Mouse (Mus musculus) kidney, adult 2 months (tissue): Measurements from ENCODE around the gene Cabin1. TPM values are rescaled to one million over a fixed set of nuclear protein-coding genes. Genes with fewer than 3 reads are reported as not detected.

Experiments used
- DNase-seq: peaks from one replicate; pipeline ENCODE4 v3.0.0; 2021
- H3K27ac ChIP-seq: fragments of 200-500 bp; 2 replicates; pipeline ENCODE4 v1.5.1; 2012; ENCODE audit warnings: low read depth, low read length, control low read depth, inconsistent platforms; ENCODE audit not compliant: insufficient read depth
- H3K27me3 ChIP-seq: fragments of 200-500 bp; replicated peaks from 2 replicates; pipeline ENCODE4 v1.6.1; 2012; ENCODE audit warnings: mild to moderate bottlenecking, moderate library complexity, low read length, inconsistent platforms; ENCODE audit not compliant: control insufficient read depth, insufficient read depth
- H3K36me3 ChIP-seq: fragments of 200-500 bp; 2 replicates; pipeline ENCODE4 v1.6.1; 2012; ENCODE audit warnings: mild to moderate bottlenecking, moderate library complexity, low read length, inconsistent platforms; ENCODE audit not compliant: control insufficient read depth, insufficient read depth
- H3K4me1 ChIP-seq: fragments of 200-500 bp; 2 replicates; pipeline ENCODE4 v1.6.1; 2011; ENCODE audit warnings: low read length; ENCODE audit not compliant: control insufficient read depth, insufficient read depth
- H3K4me3 ChIP-seq: fragments of 200-500 bp; 2 replicates; pipeline ENCODE4 v1.5.1; 2011; ENCODE audit warnings: mild to moderate bottlenecking, low read depth, low read length, control low read depth; ENCODE audit not compliant: insufficient read depth
- CTCF ChIP-seq: fragments of 200-500 bp; conservative IDR thresholded peaks from 2 replicates; pipeline ENCODE4 v1.5.1; 2011; ENCODE audit warnings: low read depth, mild to moderate bottlenecking, control low read depth, low read length, moderate library complexity, mixed read lengths; ENCODE audit not compliant: insufficient read depth, insufficient read length
- POLR2A ChIP-seq: fragments of 200-500 bp; IDR thresholded peaks from one replicate; pipeline ENCODE4 v1.6.1; 2011; ENCODE audit warnings: low read depth, low read length, control low read depth
- WGBS: fragments of 180-500 bp; shearing (Covaris S2); methylation state at CpG from one replicate; pipeline ENCODE4 v1.1.7; 2018; 5-methylcytosine and 5-hydroxymethylcytosine counted together
- polyA plus RNA-seq: library from polyadenylated mRNA; depleted of rRNA; stranded (reverse); fragments of >200 nt; gene quantifications from 2 replicates; pipeline ENCODE4 v1.2.3, GENCODE M21; 2012

Gene Cabin1
- polyA plus RNA-seq, 1 experiment = 24.6 TPM

GRCm38 (mm10) chr10:75766856-75767255 lies 2.7 kb upstream of the Cabin1 start:
- H3K4me3 ChIP-seq = no peak overlapping the region
- no peak overlapping the region for H3K27ac ChIP-seq
- no peak for TF ChIP-seq CTCF
- no peak for TF ChIP-seq POLR2A
- peaks cover 5% of the 10 kb centered on the region; the same call in 1 of the 2 replicates for H3K4me1 ChIP-seq
- peak; percentile 84 for DNase-seq
- H3K36me3 ChIP-seq = no peaks in the 10 kb centered on the region
- H3K27me3 ChIP-seq = no peaks in the 10 kb centered on the region
- WGBS = 72% methylated on average over 6 of the region's 6 CpGs

GRCm38 (mm10) chr10:75764519-75765473 lies 655 bp upstream of the Cabin1 start:
- H3K27ac ChIP-seq = peak overlapping the region; percentile 25; the same call in 1 of the 2 replicates
- peaks cover 5% of the 10 kb centered on the region; the same call in 1 of the 2 replicates for H3K4me1 ChIP-seq
- DNase-seq = peak; percentile 69
- H3K36me3 ChIP-seq = no peaks in the 10 kb centered on the region
- peak; percentile 57 for TF ChIP-seq CTCF
- TF ChIP-seq POLR2A = no peak
- H3K4me3 ChIP-seq = peak overlapping the region; percentile 77
- H3K27me3 ChIP-seq = no peaks in the 10 kb centered on the region
- WGBS = 1% methylated on average over 27 of the region's 27 CpGs

- no peak for DNase-seq
- WGBS = 87% methylated on average over 3 of the region's 3 CpGs
- H3K36me3 ChIP-seq = no peaks in the 10 kb centered on the region
- H3K27me3 ChIP-seq = no peaks in the 10 kb centered on the region
- no peak overlapping the region for H3K27ac ChIP-seq
- peaks cover 5% of the 10 kb centered on the region; the same call in 1 of the 2 replicates for H3K4me1 ChIP-seq
- H3K4me3 ChIP-seq = no peak overlapping the region
- no peak for TF ChIP-seq CTCF
- no peak for TF ChIP-seq POLR2A
Observed at GRCm38 (mm10) chr10:75762413-75762812, 1.7 kb downstream of the Cabin1 start.

GRCm38 (mm10) chr10:75760311-75760710 lies 3.8 kb downstream of the Cabin1 start:
- no peaks in the 10 kb centered on the region for H3K36me3 ChIP-seq
- no peak overlapping the region for H3K27ac ChIP-seq
- 99% methylated on average over 3 of the region's 3 CpGs for WGBS
- DNase-seq = no peak
- peaks cover 5% of the 10 kb centered on the region; the same call in 1 of the 2 replicates for H3K4me1 ChIP-seq
- no peak overlapping the region for H3K4me3 ChIP-seq
- no peaks in the 10 kb centered on the region for H3K27me3 ChIP-seq
- TF ChIP-seq POLR2A = no peak
- TF ChIP-seq CTCF = no peak

- no peaks in the 10 kb centered on the region for H3K27me3 ChIP-seq
- DNase-seq = no peak
- no peak for TF ChIP-seq POLR2A
- TF ChIP-seq CTCF = no peak
- H3K4me1 ChIP-seq = no peaks in the 10 kb centered on the region
- H3K4me3 ChIP-seq = no peak overlapping the region
- H3K36me3 ChIP-seq = no peaks in the 10 kb centered on the region; the same call in 1 of the 2 replicates
- 86% methylated on average over 11 of the region's 11 CpGs for WGBS
- H3K27ac ChIP-seq = no peak overlapping the region
Observed at GRCm38 (mm10) chr10:75756719-75757118, 7.4 kb downstream of the Cabin1 start.

GRCm38 (mm10) chr10:75744017-75744416 lies 20.1 kb downstream of the Cabin1 start:
- Histone ChIP-seq H3K4me3 (no peak overlapping the region), H3K27ac (no peak overlapping the region), H3K36me3 (peaks cover 1% of the 10 kb centered on the region; the same call in 1 of the 2 replicates), H3K27me3 (no peaks in the 10 kb centered on the region), H3K4me1 (no peaks in the 10 kb centered on the region)
- WGBS = 40% methylated on average over 3 of the region's 3 CpGs
- TF ChIP-seq CTCF (peak; percentile 96), POLR2A (no peak)
- DNase-seq = peak; percentile 81

GRCm38 (mm10) chr10:75743369-75743768 lies 20.8 kb downstream of the Cabin1 start:
- no peaks in the 10 kb centered on the region for H3K27me3 ChIP-seq
- TF ChIP-seq POLR2A (no peak), CTCF (no peak)
- H3K36me3 ChIP-seq = peaks cover 1% of the 10 kb centered on the region; the same call in 1 of the 2 replicates
- no peak overlapping the region for H3K4me3 ChIP-seq
- WGBS = 92% methylated on average over 12 of the region's 12 CpGs
- H3K27ac ChIP-seq = no peak overlapping the region
- DNase-seq = no peak
- no peaks in the 10 kb centered on the region for H3K4me1 ChIP-seq
